Mouse (Mus musculus) adrenal gland (tissue): ENCODE data around the gene Oprd1.

Source experiments
- intact Hi-C: fragments of 180-260 bp; cut with DNase I; formaldehyde crosslinking; loops from one replicate; pipeline ENCODE4 v1.15.1; 2025

Gene Oprd1

GRCm38 (mm10) chr4:132085114-132085513 lies 59.2 kb downstream of the Oprd1 start:
- intact Hi-C loops: no loop called here

DNA sequence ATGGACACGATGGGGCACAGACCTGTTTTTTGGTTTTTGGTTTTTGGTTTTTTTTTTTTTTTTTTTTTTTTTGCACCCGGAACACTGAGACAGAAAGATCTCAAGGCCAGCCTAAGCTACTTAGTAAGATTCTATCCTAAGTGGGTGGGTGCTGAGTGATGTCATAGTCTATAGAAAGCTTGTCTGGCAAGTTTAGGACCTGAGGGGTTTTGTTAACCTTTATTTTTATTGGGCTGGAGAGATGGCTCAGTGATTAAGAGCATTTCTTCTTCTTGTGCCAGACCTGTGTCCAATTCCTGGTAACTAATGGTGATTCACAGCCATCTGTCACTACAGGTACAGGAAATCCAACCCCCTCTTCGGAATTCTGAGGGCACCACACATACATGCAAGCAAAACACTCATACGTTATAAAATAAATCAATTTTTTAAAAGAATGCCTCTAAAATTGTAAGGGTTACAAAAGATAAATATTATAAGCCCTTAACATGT lies 63.7 kb downstream of the Oprd1 start:
- intact Hi-C loops: no loop called here

DNA sequence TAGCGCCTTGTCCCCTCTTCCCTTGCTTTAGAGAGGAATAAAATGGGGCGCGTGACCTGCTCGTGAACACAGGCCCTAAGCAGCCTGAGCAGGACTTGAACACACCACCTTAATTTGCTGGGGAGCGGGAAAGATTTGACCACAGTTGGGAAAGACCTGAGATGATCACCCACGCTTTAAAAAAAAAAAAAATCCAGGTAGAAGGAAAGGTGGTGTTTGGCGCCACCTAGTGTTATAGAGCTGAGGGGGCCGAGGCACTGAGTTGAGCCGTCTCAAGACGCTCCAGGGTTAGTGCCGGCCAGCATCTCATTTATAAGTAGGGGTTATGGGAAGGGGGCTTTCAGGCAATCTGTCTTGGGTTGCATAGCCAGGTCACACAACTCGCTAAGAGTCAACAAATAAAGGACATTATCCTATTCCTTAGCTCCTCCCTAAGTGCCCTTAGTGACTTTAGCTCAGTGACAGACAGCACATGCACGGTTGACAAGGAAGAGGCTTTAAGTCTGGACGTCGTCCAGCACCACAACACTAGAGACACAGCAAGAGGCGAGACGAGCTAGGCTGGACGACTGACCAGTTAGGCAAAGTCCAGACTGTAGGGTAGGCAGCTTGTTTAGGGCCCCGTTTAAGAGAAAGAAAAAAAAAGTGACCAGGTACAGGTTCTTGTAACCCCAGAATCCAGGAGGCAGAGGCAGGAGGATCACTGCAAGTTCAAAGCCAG lies 64.6 kb downstream of the Oprd1 start:
- intact Hi-C loops: loop anchor here (1.0 to 5.0 kb wide), 4 partner anchors 47 to 217 kb away; no protein-coding TSS in a partner anchor

DNA sequence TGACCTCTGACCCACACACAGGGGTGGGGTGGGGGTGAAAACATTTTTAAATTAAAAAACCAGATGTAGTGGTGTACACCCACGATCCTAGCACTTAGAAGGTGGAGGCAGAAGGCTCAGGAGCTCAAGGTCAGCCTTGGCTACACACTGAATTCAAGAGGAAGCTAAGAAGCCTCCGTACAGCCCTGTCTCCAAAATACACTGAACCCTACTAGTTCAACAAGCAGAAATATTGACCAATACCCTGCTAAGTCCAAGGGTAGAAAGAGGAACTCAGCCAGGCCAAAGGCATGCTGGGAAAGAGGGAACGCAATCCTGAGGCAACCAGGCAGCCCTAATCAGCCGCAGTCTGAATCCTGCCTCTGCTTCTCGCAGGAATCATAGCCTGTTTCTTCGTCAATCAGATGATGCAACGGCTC lies 66.0 kb downstream of the Oprd1 start:
- intact Hi-C loops: loop anchor here (5.0 kb wide), 3 partner anchors 46 to 216 kb away; no protein-coding TSS in a partner anchor

DNA sequence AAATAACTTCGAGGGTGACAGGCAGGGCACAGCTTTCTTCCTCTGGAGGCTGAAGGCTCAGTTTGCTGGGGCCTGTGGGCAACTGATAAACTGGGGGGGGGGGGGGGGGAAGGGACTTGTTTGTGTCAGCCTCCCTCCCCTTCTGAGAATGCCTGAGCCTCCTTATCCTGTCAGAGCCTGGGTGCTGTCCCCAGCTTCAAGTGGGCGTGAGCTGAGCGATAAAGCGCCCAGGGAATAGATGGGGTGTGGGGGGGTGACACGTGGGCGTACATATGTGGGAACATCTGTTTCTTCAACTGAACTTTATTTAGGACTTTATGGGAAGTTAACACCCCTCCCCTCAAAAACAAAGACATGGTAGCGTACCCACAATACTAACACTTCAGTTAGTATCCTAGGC lies 66.8 kb downstream of the Oprd1 start:
- intact Hi-C loops: loop anchor here (5.0 kb wide), 3 partner anchors 45 to 215 kb away; no protein-coding TSS in a partner anchor

GRCm38 (mm10) chr4:132076480-132077405 lies 67.5 kb downstream of the Oprd1 start:
- intact Hi-C loops: loop anchor here (5.0 kb wide), 3 partner anchors 44 to 214 kb away; no protein-coding TSS in a partner anchor

DNA sequence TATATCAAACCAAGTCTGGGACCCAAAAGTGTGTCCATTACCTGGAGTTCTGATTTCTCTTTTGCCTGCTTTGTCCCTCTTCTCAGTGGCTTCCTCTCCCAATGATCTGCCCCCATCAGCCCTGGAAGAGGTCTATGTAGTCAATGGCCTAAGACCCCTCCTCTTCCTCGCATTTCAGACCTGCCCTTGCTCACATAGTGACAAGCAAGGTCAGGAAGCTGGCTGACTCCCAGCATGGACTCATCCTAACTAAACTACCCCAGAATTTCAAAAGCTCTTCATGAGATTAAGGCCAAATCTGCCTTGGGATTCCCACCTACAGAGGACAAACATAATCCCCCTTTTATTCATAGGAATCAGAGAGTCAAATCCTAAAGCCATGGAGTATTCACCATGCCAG lies 68.5 kb downstream of the Oprd1 start:
- intact Hi-C loops: loop anchor here (5.0 kb wide), 3 partner anchors 43 to 213 kb away; no protein-coding TSS in a partner anchor

- intact Hi-C loops: loop anchor here (5.0 kb wide), 3 partner anchors 43 to 213 kb away; no protein-coding TSS in a partner anchor
Measured at GRCm38 (mm10) chr4:132074933-132075769, 69.1 kb downstream of the Oprd1 start, which contains the start of gene Epb41. Gene Epb41, minus strand, starts transcription at chr4:132075321.

DNA sequence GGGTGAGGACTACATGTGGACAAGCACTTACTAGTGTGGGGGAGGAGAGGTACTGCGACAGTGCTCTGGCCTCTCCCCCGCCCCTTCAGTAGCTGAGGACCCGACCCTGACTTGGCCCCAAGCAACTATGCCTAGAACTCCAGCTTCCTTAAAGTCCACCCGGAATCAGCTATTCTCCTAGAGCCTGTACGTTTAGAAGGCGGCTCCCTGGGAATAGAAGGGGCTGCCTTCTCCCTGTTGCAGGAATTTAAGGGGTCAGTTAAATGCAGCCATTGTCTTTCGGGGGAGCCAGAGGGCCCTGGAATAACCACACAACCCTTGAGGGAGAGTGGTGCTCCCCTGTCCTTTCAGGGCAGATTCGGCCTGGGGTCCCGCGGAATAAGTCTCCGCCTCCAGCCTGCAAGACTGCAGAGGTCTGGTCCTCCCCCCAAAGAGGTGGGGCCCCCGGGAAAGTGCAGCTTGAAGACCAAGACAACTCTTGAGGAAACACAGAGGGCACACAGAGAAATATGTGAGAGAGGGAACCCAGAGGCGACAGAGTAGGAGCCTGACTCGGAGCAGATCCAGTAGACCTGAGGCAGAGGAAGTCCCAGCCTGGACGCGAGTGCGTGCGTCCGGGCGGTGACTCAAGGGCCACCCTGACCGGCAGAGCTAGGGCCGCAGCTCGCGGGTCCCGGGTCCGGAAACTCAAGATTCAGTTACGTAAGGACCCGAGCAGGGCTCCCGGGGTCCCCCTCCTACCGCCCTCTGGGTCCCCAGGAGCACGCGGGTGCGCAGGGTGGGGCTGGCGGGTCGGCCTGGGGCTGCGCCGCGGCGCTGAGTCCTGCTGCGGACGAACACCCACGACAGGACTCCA lies 70.0 kb downstream of the Oprd1 start, which contains the start of gene Gm10300:
Gene Gm10300 (plus strand): TSS at position 621 of the 856 bp plus-strand sequence.
- intact Hi-C loops: no loop called here

DNA sequence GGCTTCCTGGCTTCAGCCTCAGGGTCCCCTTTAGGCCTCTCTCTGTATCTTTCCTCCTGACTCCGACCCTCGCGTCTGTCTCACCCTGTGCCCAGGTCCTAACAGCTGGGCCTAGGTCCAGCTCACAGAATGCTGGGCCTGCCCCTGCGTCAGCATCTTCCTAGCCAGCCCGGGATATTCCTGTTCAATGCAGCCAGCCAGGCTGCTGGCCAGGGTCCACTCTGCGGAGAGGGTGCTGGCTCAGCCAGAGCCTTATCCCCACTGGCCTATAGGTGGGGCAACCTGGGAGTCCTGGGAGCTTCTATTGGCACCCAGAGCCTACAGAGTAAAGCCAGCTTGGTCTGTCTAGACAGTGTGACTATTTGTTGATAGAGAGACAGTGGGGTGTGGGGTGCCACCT lies 71.3 kb downstream of the Oprd1 start:
- intact Hi-C loops: no loop called here

GRCm38 (mm10) chr4:132072156-132072555 lies 72.1 kb downstream of the Oprd1 start:
- intact Hi-C loops: no loop called here

DNA sequence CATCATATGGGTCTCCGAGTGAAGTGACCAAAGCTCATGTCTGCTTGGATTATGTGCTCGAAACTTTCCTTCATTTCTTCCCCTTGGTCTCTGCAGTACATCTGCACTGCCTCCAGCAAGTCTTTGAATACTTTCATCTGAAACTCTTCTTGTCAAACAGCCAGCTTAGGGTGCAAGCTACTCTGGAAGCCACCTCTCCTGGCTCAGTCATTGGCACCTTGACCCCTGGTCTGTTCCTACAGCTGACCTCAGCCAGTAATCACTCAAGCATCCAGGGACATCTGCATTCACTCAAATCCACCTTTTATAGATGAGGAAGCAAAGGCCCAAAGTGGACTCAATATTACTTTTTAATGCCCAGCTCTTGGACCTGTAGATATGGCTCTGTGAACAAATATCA lies 72.6 kb downstream of the Oprd1 start:
- intact Hi-C loops: no loop called here

GRCm38 (mm10) chr4:132067938-132068235 lies 76.4 kb downstream of the Oprd1 start:
- intact Hi-C loops: no loop called here

GRCm38 (mm10) chr4:132067112-132067937 lies 77.0 kb downstream of the Oprd1 start:
- intact Hi-C loops: no loop called here

DNA sequence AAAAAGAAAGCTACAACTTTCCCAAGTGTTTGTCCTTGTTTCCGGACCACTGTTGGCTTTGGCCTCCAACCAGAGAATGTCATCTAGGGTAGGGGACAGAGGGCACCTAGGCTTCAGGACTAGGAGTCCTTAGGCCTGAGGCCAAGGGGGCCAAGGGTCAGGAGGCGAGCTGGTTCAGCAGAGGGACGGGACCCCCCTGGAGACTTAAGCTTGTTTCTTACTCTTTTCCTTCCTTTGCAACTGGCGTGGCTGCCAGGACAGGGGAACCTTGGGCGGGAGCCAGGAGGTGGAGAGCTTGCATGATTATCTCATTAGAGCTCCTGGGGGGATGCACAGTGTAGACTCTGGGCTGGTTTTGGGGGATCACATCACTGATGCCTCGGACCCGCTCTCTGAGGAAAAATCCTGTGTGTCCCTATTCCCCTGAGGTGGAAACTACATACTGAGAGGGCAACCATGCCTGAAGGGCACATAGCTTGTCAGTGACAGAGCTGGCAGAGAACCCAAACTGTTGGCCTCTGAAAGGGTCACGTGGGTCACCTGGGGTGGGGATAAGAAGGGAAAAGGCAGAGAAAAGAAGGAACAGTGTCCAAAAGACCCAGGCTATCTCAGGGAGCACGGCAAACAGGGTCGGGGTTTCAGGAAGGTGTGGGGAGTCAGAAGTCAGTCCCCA lies 78.0 kb downstream of the Oprd1 start:
- intact Hi-C loops: no loop called here

- intact Hi-C loops: no loop called here
Measured at GRCm38 (mm10) chr4:132065578-132065977, 78.7 kb downstream of the Oprd1 start.

DNA sequence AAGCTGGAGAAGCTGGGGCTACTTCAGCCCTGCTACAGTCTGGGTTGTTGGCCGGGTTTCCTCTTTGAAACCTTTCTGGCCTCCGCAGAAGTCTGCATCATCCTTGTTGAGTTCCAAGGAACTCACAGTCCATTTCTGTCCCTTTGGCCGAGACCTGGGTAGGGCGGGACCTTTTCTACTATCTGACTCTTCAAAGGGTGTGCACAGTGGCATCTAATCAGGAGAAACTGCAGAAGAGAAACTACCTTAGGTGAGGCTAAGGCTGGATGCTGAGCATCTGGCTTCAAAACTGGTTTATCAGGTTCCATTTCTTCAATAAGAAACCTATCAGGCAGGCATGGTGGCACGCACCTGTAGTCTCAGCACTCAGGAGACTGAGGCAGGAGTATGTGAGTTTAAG lies 79.7 kb downstream of the Oprd1 start:
- intact Hi-C loops: no loop called here
